Mouse (Mus musculus) adrenal gland, postnatal 10 days (tissue): ENCODE results near the gene Vwa8. TPM values are rescaled to one million over a fixed set of nuclear protein-coding genes. Genes with fewer than 3 reads are reported as not detected.
"Not testable (repeated sequence)": the region's sequence is repeated elsewhere in the genome, so short reads cannot be mapped to it uniquely, and the experiment has no call there.

ENCODE experiments used
- DNase-seq: peaks from one replicate; pipeline ENCODE4 v3.0.0; 2021; ENCODE audit warnings: mixed read lengths
- total RNA-seq, 2 experiments: library from RNA; stranded (reverse); gene quantifications; 2 replicates each; pipeline ENCODE4 v1.2.3; 2021

Vwa8 gene
- total RNA-seq, 2 experiments from 2014 or later, result 180 to 193 TPM

GRCm38 (mm10) chr14:78983104-78983503 lies 134.3 kb downstream of the Vwa8 start:
- DNase-seq, result peak; percentile 36

GRCm38 (mm10) chr14:78984296-78984695 lies 135.4 kb downstream of the Vwa8 start:
- DNase-seq, result peak; percentile 43

- DNase-seq, result peak; percentile 44
These were observed 138.7 kb downstream of the Vwa8 start for GRCm38 (mm10) chr14:78987543-78987942.

GRCm38 (mm10) chr14:78992456-78992855 lies 143.6 kb downstream of the Vwa8 start:
- no peak for DNase-seq

- no peak for DNase-seq
These were observed 144.7 kb downstream of the Vwa8 start for GRCm38 (mm10) chr14:78993515-78993914.

- no peak for DNase-seq
These were observed 147.5 kb downstream of the Vwa8 start for GRCm38 (mm10) chr14:78996359-78996758.

DNA sequence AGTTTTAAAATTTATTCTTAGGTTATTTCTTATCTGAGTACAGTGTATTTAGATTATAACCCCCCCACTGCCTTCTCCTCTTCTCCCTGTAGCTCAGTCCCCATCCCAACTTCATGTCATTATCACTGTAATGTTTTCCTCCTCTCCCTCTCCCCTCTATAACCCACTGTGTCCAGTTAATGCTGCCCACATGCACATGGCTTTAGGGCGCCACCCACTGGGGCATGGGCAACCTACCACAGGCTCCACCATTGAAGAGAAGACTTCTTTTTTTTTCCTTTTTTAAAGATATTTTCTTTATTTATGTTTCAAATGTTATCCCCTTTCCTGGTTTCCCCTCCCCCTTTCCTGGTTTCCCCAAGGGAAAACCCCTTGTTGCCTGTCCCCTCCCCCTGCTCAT lies 154.7 kb downstream of the Vwa8 start:
- peak; percentile 60 for DNase-seq

DNA sequence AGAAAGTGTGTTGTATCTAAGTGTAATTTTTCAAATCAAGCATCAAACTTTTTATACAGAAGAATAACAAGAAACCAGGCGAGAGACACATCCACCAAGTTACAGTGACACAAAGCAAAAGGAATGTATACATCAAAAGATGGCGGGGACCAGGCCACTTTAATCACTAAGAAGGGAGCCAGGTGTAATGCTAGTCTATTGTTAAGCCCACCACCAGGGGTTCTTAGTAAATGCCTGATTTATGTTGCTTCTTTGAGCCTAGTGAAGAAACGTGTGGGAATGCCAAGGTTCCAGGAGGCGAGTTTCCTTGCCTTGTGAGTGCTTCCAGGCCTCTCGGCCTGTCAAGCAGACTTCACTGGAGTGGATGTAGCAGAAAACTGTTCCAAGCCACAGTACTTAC lies 168.9 kb downstream of the Vwa8 start:
- DNase-seq, result not testable (repeated sequence)

DNA sequence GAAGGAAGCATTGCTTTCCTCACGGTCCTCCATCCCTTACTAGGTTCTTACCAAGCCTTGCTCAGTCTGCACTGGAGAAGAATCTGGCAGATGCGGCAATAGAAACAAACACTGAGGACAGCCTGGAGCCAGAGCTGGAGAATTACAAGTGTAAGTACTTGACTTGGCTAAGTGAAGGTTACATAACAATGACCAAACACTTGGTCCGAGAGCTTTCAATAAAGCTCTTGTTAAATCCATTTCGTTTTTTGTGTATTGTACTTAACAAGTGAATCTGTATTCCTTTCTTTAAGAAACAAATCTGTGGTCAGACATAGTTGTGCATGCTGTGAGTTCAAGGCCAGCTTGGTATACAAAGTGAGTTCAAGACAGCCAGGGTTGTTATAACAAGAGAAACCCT lies 169.7 kb downstream of the Vwa8 start:
- no peak for DNase-seq

GRCm38 (mm10) chr14:79021725-79022124 lies 172.9 kb downstream of the Vwa8 start:
- DNase-seq, result peak; percentile 78

DNA sequence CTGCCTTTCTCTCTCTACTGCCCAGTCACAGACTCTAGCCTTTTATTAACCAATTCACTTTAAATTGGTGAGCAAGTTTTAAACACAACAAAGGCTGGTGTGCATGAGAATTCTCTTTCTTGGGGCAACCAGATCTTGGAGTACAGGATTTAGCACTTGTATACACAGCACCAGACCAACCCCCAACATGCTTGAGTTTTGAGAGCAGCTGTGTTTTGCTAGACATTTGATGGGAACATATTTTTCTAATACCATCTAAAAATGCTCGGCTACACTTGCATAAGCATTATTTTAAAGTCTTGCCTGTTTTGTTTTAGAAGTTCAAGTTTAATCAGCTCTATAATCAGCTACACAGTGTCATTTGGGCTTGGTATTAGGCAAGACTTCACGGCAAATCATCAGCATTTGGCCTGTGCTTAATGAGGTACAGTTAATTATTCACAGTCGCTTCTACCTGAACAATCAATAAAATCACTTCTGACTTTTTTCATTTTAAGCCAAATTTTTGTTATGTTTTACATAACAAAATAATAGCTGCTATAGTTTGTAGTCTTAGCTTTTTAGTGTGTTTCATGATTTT lies 180.2 kb downstream of the Vwa8 start:
- DNase-seq, result no peak

- DNase-seq, result peak; percentile 30
These were observed 181.9 kb downstream of the Vwa8 start for GRCm38 (mm10) chr14:79030715-79031114.

DNA sequence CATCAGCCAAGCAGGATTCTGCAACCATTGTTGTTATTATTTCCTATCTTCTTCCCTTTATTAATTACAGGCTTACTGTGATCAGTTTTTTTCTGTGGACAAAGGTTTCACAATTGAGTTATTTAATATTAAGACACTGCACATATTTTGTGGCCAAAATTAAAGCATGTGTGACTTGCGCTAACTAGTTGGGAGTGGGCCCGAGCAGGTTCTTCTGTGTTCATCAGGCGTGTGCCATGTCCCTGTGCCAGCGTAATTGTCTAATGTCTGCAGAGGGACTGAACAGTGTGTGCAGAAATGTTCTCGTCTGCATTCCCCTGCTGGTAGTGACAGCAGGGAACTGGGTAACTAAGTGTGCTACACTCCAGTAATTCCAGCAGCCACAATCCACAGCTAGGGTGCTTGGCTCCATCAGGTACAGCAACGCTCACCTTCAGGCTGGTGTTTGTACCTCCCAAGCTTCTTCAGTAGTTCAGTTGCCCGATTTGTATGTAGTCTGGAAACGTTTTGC lies 182.4 kb downstream of the Vwa8 start:
- no peak for DNase-seq

DNA sequence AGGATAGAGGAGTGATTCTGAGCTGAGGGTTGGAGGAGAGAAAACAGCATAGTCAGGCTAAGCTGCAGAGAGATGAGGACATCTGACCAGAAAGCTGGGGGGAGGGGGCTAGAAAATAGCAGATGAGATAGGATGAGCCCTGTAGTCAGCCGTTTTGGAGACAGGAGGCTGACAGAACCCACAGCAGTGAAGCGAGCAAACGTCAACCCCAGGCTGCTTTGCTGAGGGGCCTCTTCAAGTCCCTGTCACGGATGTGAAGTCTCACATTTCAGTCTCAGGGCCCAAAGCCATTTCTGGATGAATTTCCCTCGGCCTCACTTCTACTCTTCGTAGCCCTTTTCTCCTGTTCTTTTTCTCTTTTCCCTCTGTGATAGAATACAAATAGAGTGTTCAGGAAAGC lies 184.5 kb downstream of the Vwa8 start:
- no peak for DNase-seq

GRCm38 (mm10) chr14:79034511-79034913 lies 185.7 kb downstream of the Vwa8 start:
- DNase-seq, result no peak

GRCm38 (mm10) chr14:79035575-79035974 lies 186.7 kb downstream of the Vwa8 start:
- DNase-seq, result no peak

- no peak for DNase-seq
These were observed 198.3 kb downstream of the Vwa8 start for GRCm38 (mm10) chr14:79047186-79047585.

DNA sequence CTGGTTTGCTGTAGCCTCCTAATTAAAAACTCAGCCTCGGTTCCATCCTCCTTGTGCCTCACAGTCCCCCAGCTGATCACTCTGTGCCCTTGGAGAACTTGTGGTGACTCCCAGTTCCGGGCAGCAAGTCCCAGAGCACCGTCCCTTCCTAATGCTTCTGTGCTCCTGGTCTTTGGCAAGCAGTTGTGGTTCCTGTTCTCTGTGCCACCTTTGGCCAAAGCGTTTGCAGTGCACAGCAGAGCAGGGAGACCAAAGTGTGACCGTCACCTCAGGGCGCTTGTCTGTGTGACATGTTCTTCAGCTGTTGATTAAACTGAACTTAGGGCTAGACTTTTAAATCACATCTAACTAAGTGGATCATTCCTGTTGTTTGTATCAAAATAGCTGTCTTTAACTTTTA lies 199.1 kb downstream of the Vwa8 start:
- no peak for DNase-seq

GRCm38 (mm10) chr14:79049544-79049943 lies 200.7 kb downstream of the Vwa8 start:
- DNase-seq, result no peak

DNA sequence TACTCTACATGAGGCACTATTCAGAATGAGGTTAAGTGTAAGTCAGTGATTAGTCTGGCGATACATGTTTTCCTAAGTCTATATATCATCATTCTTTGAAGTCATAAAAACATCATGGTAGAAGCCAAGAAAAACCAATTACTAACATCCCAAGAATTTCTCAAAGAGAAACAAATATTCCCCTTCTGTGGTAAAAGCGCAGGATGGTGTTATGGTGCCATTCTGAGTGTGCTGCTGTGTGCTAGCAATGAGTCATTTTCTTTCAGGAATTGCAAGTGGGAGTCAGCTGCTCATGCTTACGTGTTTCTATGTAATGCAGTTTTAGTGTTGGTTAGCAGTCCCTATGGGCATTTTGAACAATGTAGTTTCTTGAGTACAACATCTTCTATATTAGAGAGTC lies 216.8 kb downstream of the Vwa8 start:
- DNase-seq, result no peak

GRCm38 (mm10) chr14:79069515-79069914 lies 220.7 kb downstream of the Vwa8 start:
- DNase-seq, result no peak

DNA sequence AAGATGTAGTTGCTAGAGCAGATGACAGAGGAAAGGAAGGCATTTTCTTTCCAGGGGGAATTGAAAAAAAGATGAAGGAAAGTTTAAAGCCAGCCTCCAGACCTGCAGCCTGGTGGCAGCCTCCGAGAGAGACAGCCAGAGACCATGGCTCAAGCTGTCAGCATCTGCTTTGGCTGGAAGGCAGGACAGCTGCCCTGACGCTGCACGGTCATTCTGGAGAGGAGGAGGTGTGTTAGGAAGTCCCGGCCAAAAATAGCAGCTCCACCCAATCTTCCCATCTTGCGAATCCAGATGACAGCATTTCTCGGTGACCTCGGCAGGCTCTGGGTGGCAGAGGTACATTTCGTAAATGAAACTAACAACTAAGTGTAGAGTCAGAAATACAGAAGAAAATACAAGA lies 225.9 kb downstream of the Vwa8 start:
- no peak for DNase-seq

GRCm38 (mm10) chr14:79076560-79077300 lies 227.9 kb downstream of the Vwa8 start:
- peak; percentile 59 for DNase-seq

DNA sequence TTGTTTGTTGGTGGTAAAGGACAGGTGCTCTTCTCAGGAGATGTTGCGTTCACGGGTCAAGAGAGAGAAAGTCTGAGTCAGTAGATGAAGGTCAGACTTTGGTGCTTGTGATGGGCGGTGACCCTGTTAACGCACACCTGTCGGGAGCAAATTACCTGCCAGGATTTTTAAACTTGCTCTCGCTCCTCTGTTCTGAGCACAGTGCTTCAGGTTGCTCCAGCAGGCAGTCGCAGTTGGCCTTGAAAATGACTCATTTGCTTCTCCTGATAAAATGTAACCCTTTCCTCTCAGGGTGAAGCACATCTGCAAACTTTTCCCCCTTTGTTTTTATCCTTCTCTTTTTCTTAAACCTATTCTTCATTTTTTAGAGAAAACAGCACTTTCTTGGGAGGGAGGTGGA lies 234.7 kb downstream of the Vwa8 start:
- peak; percentile 31 for DNase-seq
